Mouse (Mus musculus) hindbrain, embryonic 12.5 days (tissue): ENCODE measurements around the gene Ecel1. TPM values are rescaled to one million over a fixed set of nuclear protein-coding genes. Genes with fewer than 3 reads are reported as not detected.

Experiments used
- ATAC-seq: fragments of 200-750 bp; cut with Nextera tagmentation; 2 replicates; pipeline ENCODE4 v1.8.0; 2017; ENCODE audit warnings: moderate TSS enrichment; ENCODE audit not compliant: low FRiP score
- H3K27ac ChIP-seq: fragments of 300-500 bp; sonication (generic); 2 replicates; pipeline ENCODE4 v1.5.1; 2016; ENCODE audit warnings: mild to moderate bottlenecking
- H3K27me3 ChIP-seq: fragments of 300-500 bp; sonication (generic); 2 replicates; pipeline ENCODE4 v1.6.1; 2016; ENCODE audit warnings: mild to moderate bottlenecking
- H3K36me3 ChIP-seq: fragments of 300-500 bp; sonication (generic); 2 replicates; pipeline ENCODE4 v1.6.1; 2016; ENCODE audit warnings: mild to moderate bottlenecking
- H3K4me1 ChIP-seq: fragments of 300-500 bp; sonication (generic); 2 replicates; pipeline ENCODE4 v1.6.1; 2016
- H3K4me2 ChIP-seq: fragments of 300-500 bp; sonication (generic); replicated peaks from 2 replicates; pipeline ENCODE4 v1.6.1; 2016; ENCODE audit warnings: mild to moderate bottlenecking
- H3K4me3 ChIP-seq: fragments of 300-500 bp; sonication (generic); 2 replicates; pipeline ENCODE4 v1.5.1; 2016; ENCODE audit warnings: mild to moderate bottlenecking
- H3K9ac ChIP-seq: fragments of 300-500 bp; sonication (generic); 2 replicates; pipeline ENCODE4 v1.6.1; 2016; ENCODE audit warnings: mild to moderate bottlenecking, moderate library complexity
- H3K9me3 ChIP-seq: fragments of 300-500 bp; sonication (generic); replicated peaks from 2 replicates; pipeline ENCODE4 v1.6.1; 2016; ENCODE audit warnings: mild to moderate bottlenecking
- WGBS: fragments of 180-500 bp; shearing (Covaris S2); methylation state at CpG from one replicate; pipeline ENCODE4 v1.1.7; 2016; 5-methylcytosine and 5-hydroxymethylcytosine counted together
- polyA plus RNA-seq: library from polyadenylated mRNA; unstranded; fragments of >200 nt; fragmentation: Nextera tagmentation; extraction: Ambion mirVana; gene quantifications from 2 replicates; pipeline ENCODE4 v1.2.1, GENCODE M21; 2016

Ecel1 gene
- polyA plus RNA-seq, 1 experiment from 2014 or later = 29.2 TPM

DNA sequence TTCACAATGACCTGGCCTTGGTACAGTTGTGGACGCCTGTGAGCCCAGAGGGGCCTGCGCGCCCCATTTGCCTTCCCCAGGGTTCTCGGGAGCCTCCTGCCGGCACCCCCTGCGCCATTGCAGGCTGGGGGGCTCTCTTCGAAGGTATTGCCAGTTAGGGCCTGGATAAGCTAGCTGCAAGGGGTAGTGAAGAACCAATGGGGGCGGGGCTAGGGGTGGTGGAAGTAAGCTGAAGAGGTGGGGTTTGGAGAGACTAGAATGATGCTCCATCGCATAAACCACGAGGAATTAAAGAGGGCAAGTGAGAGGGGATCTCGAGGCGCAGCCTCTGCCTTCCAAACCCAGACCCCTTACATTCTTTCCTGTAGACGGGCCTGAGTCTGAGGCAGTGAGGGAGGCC, 29.2 kb upstream of the Ecel1 start:
- Histone ChIP-seq H3K4me3 (no peak overlapping the region), H3K9ac (no peak overlapping the region)
- ATAC-seq = no peak

DNA sequence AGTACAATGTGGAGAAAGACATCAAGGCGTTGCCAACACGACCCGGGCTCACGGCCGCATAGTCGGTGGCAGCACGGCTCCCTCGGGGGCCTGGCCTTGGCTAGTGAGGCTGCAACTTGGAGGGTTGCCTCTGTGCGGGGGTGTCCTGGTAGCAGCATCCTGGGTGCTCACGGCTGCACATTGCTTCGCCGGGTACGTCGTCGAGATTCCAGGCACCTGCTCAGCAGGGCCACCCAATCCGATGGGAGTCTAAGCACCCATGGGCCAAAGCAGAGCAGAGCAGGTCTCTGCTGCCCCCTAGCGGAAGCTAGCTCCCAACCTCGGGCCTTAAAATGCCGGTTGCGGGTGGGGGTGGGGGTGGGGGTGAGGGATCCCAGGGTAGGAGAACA, 28.4 kb upstream of the Ecel1 start:
- peak overlapping the region; percentile 30; the same call in 1 of the 2 replicates for H3K4me2 ChIP-seq
- H3K27ac ChIP-seq = no peak overlapping the region
- peak; percentile 49 for ATAC-seq
- no peaks in the 10 kb centered on the region for H3K36me3 ChIP-seq
- 11% methylated on average over 20 of the region's 20 CpGs for WGBS
- H3K4me1 ChIP-seq = peaks cover 15% of the 10 kb centered on the region; the same call in 1 of the 2 replicates
- H3K9me3 ChIP-seq = no peaks in the 10 kb centered on the region
- no peak overlapping the region for H3K4me3 ChIP-seq
- peaks cover 76% of the 10 kb centered on the region for H3K27me3 ChIP-seq
- H3K9ac ChIP-seq = no peak overlapping the region

More for the DNA sequence above, 29.2 kb upstream of the Ecel1 start:
- Histone ChIP-seq H3K4me1 (peaks cover 15% of the 10 kb centered on the region; the same call in 1 of the 2 replicates), H3K9me3 (no peaks in the 10 kb centered on the region), H3K27ac (no peak overlapping the region), H3K27me3 (peaks cover 73% of the 10 kb centered on the region), H3K4me2 (no peak overlapping the region), H3K36me3 (no peaks in the 10 kb centered on the region)
- 14% methylated on average over 13 of the region's 13 CpGs for WGBS

DNA sequence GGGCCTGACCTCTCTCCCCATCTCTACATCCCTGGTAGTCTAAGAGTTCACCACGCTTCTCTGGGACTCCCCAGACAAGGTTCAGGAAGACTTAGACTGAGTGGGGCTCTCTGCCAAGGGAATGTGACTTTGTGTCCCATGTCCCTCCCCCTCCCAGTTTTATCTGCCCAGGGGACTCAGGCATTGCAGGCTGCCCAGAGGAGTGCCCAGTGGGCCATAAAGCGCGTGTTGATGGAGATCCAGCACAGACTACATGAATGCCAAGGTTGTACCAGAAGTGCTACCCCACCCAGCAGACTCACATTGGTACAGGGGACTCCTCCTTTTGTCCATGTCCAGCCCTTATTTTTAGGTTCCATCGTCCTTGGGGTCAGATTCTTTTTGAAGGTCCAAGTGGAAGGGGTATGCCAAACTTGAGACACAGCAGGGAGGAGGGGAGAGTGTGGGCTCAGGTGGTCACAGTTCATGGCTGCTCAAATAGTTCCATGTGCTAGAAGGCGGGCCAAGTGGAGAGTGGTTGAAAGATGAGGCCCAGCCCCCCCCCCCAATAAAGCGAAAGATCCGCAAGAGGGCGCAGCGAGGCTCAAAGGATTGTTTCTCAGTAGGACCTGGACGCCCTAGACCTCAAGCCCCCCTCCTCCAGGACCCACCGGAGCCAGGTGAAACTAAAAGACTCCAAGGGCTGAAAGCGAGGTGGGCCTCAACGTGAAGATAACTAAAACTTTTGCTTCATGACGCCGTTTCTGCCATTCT, 27.9 kb upstream of the Ecel1 start:
- WGBS = 25% methylated on average over 15 of the region's 15 CpGs

DNA sequence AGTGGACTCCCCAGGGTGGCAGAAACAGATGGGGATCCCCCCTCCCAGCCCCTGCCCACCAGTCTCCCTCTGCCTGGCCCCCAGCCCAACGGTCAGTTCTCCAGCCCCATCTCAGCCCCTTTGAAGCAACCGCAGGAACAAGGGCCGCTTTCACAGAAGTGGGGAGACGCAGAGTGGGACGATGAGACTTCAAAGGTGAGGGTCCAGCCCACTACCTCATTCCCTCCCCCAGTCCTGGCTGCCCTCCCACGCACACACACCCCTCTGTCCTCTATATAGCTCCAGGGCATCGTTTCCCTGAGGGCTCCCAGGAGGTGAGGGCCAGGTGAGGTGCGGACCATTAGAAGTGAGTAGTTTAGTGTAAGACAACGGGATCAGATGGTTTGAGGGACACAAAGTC, 26.7 kb upstream of the Ecel1 start, which contains the start of gene Prss56:
Gene Prss56, plus strand, starts transcription at position 301 of the 400 bp plus-strand sequence.
- no peak for ATAC-seq
- H3K4me1 ChIP-seq = peaks cover 22% of the 10 kb centered on the region
- no peaks in the 10 kb centered on the region for H3K9me3 ChIP-seq
- no peak within 1 kb of the TSS for H3K9ac ChIP-seq
- WGBS = 63% methylated on average over 9 of the region's 9 CpGs
- no peak within 1 kb of the TSS for H3K4me2 ChIP-seq
- no peak within 1 kb of the TSS for H3K27ac ChIP-seq
- no peak within 1 kb of the TSS for H3K4me3 ChIP-seq
- H3K36me3 ChIP-seq = no peaks in the 10 kb centered on the region
- peaks cover 66% of the 10 kb centered on the region for H3K27me3 ChIP-seq

More for the DNA sequence above, 27.9 kb upstream of the Ecel1 start:
- Histone ChIP-seq H3K9ac (no peak overlapping the region), H3K36me3 (no peaks in the 10 kb centered on the region), H3K27ac (no peak overlapping the region), H3K4me2 (no peak overlapping the region; the same call in 1 of the 2 replicates), H3K4me1 (peaks cover 15% of the 10 kb centered on the region; the same call in 1 of the 2 replicates), H3K4me3 (no peak overlapping the region), H3K9me3 (no peaks in the 10 kb centered on the region), H3K27me3 (peaks cover 76% of the 10 kb centered on the region)
- no peak for ATAC-seq

DNA sequence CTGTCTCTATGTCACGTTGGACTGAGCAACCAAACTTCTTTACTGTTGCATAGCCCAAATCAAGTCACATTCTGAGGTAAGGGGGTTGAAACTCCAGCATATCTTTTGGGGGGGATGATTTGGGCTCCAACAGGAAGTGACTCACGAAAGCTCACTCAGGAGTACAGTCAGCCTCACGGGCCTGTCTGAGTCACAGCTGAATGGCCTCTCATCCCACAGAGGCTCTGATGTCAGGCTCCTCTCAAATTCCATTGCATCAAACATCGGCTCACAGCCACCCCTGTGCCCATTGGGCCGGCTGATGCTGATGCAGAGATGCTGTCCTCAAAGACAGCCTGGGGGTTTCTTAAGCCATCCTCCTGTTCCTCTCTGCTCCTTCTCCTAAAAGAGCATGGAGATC, 24.6 kb upstream of the Ecel1 start:
- peaks cover 50% of the 10 kb centered on the region for H3K27me3 ChIP-seq
- H3K4me2 ChIP-seq = no peak overlapping the region
- H3K4me3 ChIP-seq = no peak overlapping the region
- 57% methylated on average over 5 of the region's 5 CpGs for WGBS
- no peak overlapping the region for H3K27ac ChIP-seq
- no peaks in the 10 kb centered on the region for H3K36me3 ChIP-seq
- no peaks in the 10 kb centered on the region for H3K9me3 ChIP-seq
- ATAC-seq = no peak
- no peak overlapping the region for H3K9ac ChIP-seq
- peaks cover 23% of the 10 kb centered on the region for H3K4me1 ChIP-seq

DNA sequence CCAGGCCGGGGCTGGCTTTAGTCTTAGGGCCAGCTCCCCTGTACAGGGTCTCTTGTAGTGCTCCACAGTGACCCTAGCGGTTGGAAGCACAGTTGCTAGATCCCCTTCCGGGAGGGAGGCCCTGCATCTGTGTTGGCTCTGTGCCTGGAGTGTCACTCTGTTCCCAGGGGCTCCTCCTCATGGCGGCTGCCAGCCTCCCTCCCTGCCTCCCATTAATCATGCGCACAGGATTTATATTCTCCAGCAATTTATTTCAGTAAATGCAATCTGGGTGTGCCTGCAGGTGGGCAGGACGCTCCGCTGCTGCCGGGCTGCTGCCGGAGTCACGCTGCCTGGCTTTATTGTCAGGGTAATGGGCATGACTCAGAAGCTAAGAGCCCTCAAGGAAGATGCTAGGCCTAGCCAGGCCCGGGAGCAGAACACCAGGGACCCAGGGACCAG, 19.6 kb upstream of the Ecel1 start:
- Histone ChIP-seq H3K4me1 (peaks cover 51% of the 10 kb centered on the region), H3K36me3 (no peaks in the 10 kb centered on the region), H3K9me3 (no peaks in the 10 kb centered on the region), H3K27me3 (peaks cover 33% of the 10 kb centered on the region), H3K27ac (peak overlapping the region; percentile 66), H3K4me2 (peak overlapping the region; percentile 15; the same call in 1 of the 2 replicates), H3K4me3 (no peak overlapping the region), H3K9ac (no peak overlapping the region)
- WGBS = 11% methylated on average over 11 of the region's 11 CpGs
- ATAC-seq = peak; percentile 87

DNA sequence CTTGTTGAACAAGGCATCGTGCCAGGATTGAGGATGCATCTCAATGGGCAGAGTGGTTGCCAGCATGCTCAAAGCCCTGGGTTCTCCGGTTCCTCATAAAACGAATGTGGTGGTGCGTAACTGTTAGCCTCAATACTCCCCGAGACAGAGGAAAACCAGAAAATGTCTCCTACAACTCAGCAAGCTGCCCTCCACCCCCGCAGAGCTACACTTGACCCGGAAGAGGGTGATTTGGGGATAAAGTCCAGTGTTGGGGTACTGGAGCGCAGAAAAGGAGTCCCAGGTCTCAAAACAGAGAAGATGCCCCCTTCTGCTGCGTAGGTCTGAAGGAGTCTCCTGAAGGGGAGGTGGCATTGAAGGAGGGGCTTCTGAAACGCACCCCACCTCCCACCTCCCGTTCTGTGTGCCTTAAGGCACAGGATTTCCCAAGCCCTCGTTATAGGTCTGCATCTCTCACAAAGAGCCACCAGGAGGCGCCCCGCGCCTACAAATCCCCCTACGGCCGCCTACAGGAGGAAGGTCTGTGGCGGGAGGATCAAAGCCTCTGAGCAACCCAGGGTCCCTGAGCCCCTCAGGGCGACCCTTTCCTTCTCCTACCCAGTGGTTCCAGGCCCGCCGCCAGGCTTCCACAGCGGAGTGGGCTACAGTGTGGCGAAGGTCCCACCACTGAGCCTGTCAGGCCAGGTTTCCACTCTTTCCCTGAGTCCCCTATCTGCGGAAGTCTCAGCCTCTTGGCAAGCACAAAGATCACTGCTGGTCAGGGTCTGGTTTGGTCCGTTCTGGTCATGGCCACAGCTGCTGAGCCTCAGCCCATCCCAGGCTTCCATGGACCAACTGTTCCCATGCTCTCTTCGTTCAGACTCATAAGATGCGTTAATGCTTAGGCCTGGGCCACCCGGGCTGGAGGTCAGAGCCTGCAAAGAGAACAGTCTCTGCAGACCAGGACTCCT, 18.0 kb upstream of the Ecel1 start:
- no peak for ATAC-seq
- peaks cover 65% of the 10 kb centered on the region for H3K4me1 ChIP-seq
- H3K36me3 ChIP-seq = no peaks in the 10 kb centered on the region
- H3K27me3 ChIP-seq = peaks cover 37% of the 10 kb centered on the region
- 23% methylated on average over 28 of the region's 28 CpGs for WGBS
- no peak overlapping the region for H3K9ac ChIP-seq
- H3K4me3 ChIP-seq = no peak overlapping the region
- H3K9me3 ChIP-seq = no peaks in the 10 kb centered on the region
- H3K27ac ChIP-seq = no peak overlapping the region
- 0 out of 2 replicates have a peak overlapping the region, but pooled peaks have one; percentile 23 for H3K4me2 ChIP-seq

DNA sequence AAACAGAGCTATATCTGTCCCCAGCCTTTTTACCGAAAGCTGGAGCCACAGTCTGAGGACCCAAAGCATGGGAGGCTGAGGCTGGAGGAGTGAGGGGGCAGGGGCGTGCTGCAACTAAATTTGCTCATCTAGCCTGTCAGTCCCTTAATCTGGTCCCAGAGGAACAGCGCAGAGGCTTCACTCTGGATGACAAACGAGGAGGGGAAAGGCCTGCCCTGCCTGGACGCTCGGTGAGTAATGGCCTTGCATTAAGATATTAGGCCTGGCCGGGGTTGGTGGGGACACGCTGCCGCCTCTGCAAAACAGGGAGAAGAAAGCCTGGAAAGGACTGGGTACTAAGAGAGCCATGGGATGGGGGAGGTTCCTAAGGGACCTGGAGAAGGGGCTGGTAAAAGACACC, 16.0 kb upstream of the Ecel1 start:
- Histone ChIP-seq H3K4me2 (no peak overlapping the region), H3K27ac (peak overlapping the region; percentile 67), H3K9ac (no peak overlapping the region)

DNA sequence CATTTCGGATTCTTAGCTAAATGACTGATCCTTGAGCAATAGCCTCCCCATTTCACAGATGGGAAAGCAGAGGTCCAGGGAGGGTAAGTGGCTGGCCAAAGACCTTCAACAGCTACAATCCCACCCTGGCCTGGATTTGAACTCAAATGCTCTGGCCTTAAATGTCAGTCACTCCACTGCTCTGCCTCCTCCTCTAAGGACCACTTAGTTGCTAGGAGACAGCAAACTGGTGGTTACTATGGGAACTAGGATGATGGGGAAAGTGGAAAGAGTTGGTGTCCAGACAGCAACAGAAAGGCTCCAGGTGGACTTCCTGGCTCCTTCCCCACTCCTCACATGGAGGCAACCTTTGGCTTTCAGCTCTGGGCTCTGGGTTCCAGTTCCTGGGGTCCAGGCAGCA, 15.0 kb upstream of the Ecel1 start:
- Histone ChIP-seq H3K4me1 (peaks cover 60% of the 10 kb centered on the region), H3K4me2 (no peak overlapping the region), H3K27ac (peak overlapping the region; percentile 77; the same call in 1 of the 2 replicates), H3K36me3 (no peaks in the 10 kb centered on the region), H3K27me3 (peaks cover 38% of the 10 kb centered on the region), H3K9me3 (no peaks in the 10 kb centered on the region), H3K4me3 (no peak overlapping the region), H3K9ac (no peak overlapping the region)
- ATAC-seq = no peak
- WGBS = 92% methylated on average over 1 of the region's 1 CpGs

More for the DNA sequence above, 16.0 kb upstream of the Ecel1 start:
- Histone ChIP-seq H3K36me3 (no peaks in the 10 kb centered on the region), H3K4me1 (peaks cover 65% of the 10 kb centered on the region), H3K9me3 (no peaks in the 10 kb centered on the region), H3K27me3 (peaks cover 40% of the 10 kb centered on the region), H3K4me3 (no peak overlapping the region)
- WGBS = 34% methylated on average over 9 of the region's 9 CpGs
- no peak for ATAC-seq

DNA sequence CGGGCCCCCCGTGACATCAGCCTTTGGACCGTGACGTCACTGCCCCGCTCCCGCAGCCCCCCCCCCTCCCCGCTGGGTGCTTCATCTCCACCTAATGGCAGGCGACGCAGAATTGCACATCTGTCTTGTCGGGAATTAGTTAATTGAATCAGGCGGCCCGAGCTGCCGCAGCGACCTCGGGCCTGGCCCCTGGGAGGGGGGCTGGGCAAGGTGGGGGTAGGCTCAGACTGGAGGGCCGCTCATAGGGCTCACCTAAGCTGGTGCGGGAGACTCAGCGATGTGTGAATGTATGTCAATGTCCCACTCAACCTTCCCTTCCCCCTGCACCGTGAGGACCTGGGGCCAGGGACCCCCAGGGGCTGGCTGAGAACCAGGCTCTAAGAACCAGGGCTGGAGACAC, 14.1 kb upstream of the Ecel1 start:
- H3K27ac ChIP-seq = peak overlapping the region; percentile 77
- WGBS = 12% methylated on average over 19 of the region's 19 CpGs
- peaks cover 52% of the 10 kb centered on the region for H3K4me1 ChIP-seq
- ATAC-seq = peak; percentile 39
- no peak overlapping the region for H3K4me3 ChIP-seq
- no peaks in the 10 kb centered on the region for H3K9me3 ChIP-seq
- no peaks in the 10 kb centered on the region for H3K36me3 ChIP-seq
- no peak overlapping the region for H3K9ac ChIP-seq
- peak overlapping the region; percentile 13 for H3K4me2 ChIP-seq
- peaks cover 41% of the 10 kb centered on the region for H3K27me3 ChIP-seq

DNA sequence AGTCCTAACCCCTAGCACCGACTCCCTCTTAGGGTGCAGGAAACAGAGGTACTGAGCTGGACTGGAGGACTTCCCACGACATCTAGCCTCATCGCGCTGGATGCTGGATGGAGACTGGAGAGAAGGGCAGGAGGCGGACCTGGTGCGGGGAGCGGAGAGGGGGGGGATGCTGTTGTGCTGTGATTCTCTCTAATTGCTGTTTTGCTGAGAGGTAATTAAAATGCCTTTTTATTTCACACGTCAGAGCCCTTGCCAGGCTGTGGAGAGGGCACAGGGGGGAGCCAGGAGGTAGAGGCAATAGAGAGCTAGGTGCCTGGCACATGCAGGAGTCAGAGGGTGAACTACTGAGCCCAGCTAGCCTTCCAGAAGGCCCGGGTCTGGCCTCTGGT, 8.5 kb upstream of the Ecel1 start:
- H3K27ac ChIP-seq = peak overlapping the region; percentile 50
- H3K4me1 ChIP-seq = peaks cover 24% of the 10 kb centered on the region
- H3K4me2 ChIP-seq = no peak overlapping the region
- no peak overlapping the region for H3K9ac ChIP-seq
- H3K36me3 ChIP-seq = no peaks in the 10 kb centered on the region
- no peaks in the 10 kb centered on the region for H3K9me3 ChIP-seq
- H3K27me3 ChIP-seq = peaks cover 24% of the 10 kb centered on the region
- H3K4me3 ChIP-seq = no peak overlapping the region
- ATAC-seq = 0 out of 2 replicates have a peak, but pooled peaks have one; percentile 7
- WGBS = 50% methylated on average over 9 of the region's 9 CpGs

DNA sequence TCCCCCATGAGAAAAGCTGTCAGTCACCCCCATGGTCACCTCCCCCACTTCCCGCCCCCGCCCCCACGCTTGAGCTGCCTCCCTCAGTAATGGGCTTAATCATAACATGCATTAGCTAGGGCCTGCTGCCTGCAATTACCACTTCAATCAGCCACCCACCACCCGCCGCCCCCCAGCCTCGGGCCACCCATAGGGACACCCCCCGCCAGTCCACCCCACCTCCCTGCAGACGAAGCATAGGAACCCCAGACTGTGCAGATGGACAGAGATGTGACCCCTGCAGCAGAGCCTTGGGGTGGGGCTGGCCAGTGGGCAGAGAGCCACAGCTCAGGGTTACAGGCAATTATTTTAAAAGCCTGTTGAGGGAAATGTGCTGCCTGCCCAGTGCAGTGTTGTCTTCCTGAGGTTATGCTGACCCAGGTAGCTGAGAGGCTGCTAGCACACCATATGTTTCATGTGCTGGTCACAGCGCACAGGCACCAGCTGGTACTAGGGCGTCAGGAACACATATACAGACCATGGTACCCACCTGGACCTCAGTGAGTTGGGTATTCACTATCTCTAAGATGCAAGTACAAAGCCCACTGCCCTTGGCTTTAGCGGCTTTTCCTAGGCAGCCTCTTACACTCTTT, 8.0 kb upstream of the Ecel1 start:
- Histone ChIP-seq H3K36me3 (no peaks in the 10 kb centered on the region), H3K4me1 (peaks cover 20% of the 10 kb centered on the region), H3K27ac (peak overlapping the region; percentile 50), H3K27me3 (peaks cover 26% of the 10 kb centered on the region), H3K9ac (no peak overlapping the region), H3K4me3 (no peak overlapping the region), H3K4me2 (no peak overlapping the region), H3K9me3 (no peaks in the 10 kb centered on the region)
- ATAC-seq = peak; percentile 57
- 35% methylated on average over 9 of the region's 11 CpGs for WGBS
